Mouse (Mus musculus): ENCODE measurements around the gene Galnt11. TPM values are rescaled to one million over a fixed set of nuclear protein-coding genes. Genes with fewer than 3 reads are reported as not detected.

The Galnt11 gene
- total and polyA plus RNA-seq, 3 experiments, result 12.6 to 13.6 TPM; not detected in 1

GRCm38 (mm10) chr5:25215006-25215405 lies 6.7 kb upstream of the Galnt11 start:
- no peak overlapping the region for H3K27ac ChIP-seq (ENCODE audit: control insufficient read depth, low read depth, low read length)
- H3K4me3 ChIP-seq (ENCODE audit: control insufficient read depth in 1 of 2, insufficient read depth in 1 of 2, low read depth in 2 of 2, low read length in 2 of 2), result no peak overlapping the region
- no peaks in the 10 kb centered on the region for H3K4me1 ChIP-seq (ENCODE audit: control insufficient read depth in 1 of 2, insufficient read depth in 2 of 2, low read length in 2 of 2)
- H3K9me3 ChIP-seq (replicated peaks; ENCODE audit: insufficient read depth, low read length), result no peaks in the 10 kb centered on the region
- no peak overlapping the region for H3K9ac ChIP-seq (ENCODE audit: control insufficient read depth, low read depth, low read length, poor library complexity, severe bottlenecking)
- no peaks in the 10 kb centered on the region for H3K79me2 ChIP-seq (ENCODE audit: control insufficient read depth, insufficient read depth, low read length, poor library complexity)
- no peaks in the 10 kb centered on the region for H3K36me3 ChIP-seq (ENCODE audit: control insufficient read depth in 1 of 2, insufficient read depth in 2 of 2, low read length in 2 of 2)
- no peak for TF ChIP-seq ZC3H11A (IDR thresholded peaks at IDR 0.05; ENCODE audit: low read depth, low read length)
- no peak for TF ChIP-seq ZMIZ1 (IDR thresholded peaks at IDR 0.05; ENCODE audit: low read depth, low read length)
- no peak for TF ChIP-seq MAZ (IDR thresholded peaks at IDR 0.05; ENCODE audit: low read depth, low read length)
- TF ChIP-seq POLR2AphosphoS5 (IDR thresholded peaks at IDR 0.05; ENCODE audit: borderline replicate concordance, low read depth, low read length), result no peak
- TF ChIP-seq MAX (IDR thresholded peaks at IDR 0.05; ENCODE audit: low read length), result no peak
- peaks cover 1 to 30% of the 10 kb centered on the region in 2 experiments for H3K27me3 ChIP-seq (ENCODE audit: control insufficient read depth in 1 of 2, insufficient read depth in 2 of 2, low read length in 2 of 2)
- DNase-seq (ENCODE audit: low read depth, low spot score), result no peak

- H3K27ac ChIP-seq (ENCODE audit: control insufficient read depth, low read depth, low read length), result peak within 1 kb of the TSS; percentile 5; the same call in 1 of the 2 replicates
- peaks cover 0 to 6% of the 10 kb centered on the region in 2 experiments; a peak in 2 of 4 replicates for H3K4me1 ChIP-seq (ENCODE audit: control insufficient read depth in 1 of 2, insufficient read depth in 2 of 2, low read length in 2 of 2)
- TF ChIP-seq TBP (IDR thresholded peaks at IDR 0.05; ENCODE audit: low read depth, low read length) (no peak), MAX (IDR thresholded peaks at IDR 0.05; ENCODE audit: low read length) (peak; percentile 74), KAT2A (conservative IDR thresholded peaks at IDR 0.05; ENCODE audit: low read depth, low read length) (no peak), TAL1 (IDR thresholded peaks at IDR 0.05; ENCODE audit: low read length) (no peak), SMC3 (IDR thresholded peaks at IDR 0.05; ENCODE audit: low read depth, low read length) (no peak), E2F4 (IDR thresholded peaks at IDR 0.05; ENCODE audit: borderline replicate concordance, low read depth, low read length) (no peak), RCOR1 (IDR thresholded peaks at IDR 0.05; ENCODE audit: low read depth, low read length) (peak; percentile 71; the same call in 1 of the 2 replicates), USF1 (IDR thresholded peaks at IDR 0.05; ENCODE audit: low read depth, low read length) (peak; percentile 68), POLR2A (IDR thresholded peaks at IDR 0.05; ENCODE audit: control insufficient read depth in 1 of 2, insufficient read depth in 1 of 2, low read depth in 1 of 2, low read length in 2 of 2, poor library complexity in 1 of 2) (peak; percentile 62 to 77; a peak in 3 of 4 replicates), EP300 (IDR thresholded peaks at IDR 0.05; ENCODE audit: low read depth in 1 of 2, low read length in 2 of 2) (no peak), SIN3A (IDR thresholded peaks at IDR 0.05; ENCODE audit: low read length) (peak; percentile 61), HCFC1 (IDR thresholded peaks at IDR 0.05; ENCODE audit: low read depth, low read length) (peak; percentile 61; the same call in 1 of the 2 replicates), POLR2AphosphoS2 (IDR thresholded peaks at IDR 0.05; ENCODE audit: low read length) (no peak), MEF2A (IDR thresholded peaks at IDR 0.05; ENCODE audit: extremely low read depth, insufficient replicate concordance, low read depth, low read length, poor library complexity, severe bottlenecking) (no peak), ZKSCAN1 (IDR thresholded peaks at IDR 0.05; ENCODE audit: low read depth, low read length) (no peak), UBTF (IDR thresholded peaks at IDR 0.05; ENCODE audit: borderline replicate concordance, insufficient read depth, low read depth, low read length) (0 out of 2 replicates have a peak, but pooled peaks have one; percentile 16), BHLHE40 (IDR thresholded peaks at IDR 0.05; ENCODE audit: borderline replicate concordance, low read depth, low read length) (no peak; the same call in 1 of the 2 replicates), MXI1 (IDR thresholded peaks at IDR 0.05; ENCODE audit: low read depth, low read length) (peak; percentile 57), ELF1 (IDR thresholded peaks at IDR 0.05; ENCODE audit: low read depth, low read length) (peak; percentile 77), GABPA (IDR thresholded peaks at IDR 0.05; ENCODE audit: low read depth, low read length) (peak; percentile 83; the same call in 1 of the 2 replicates), POLR2AphosphoS5 (IDR thresholded peaks at IDR 0.05; ENCODE audit: borderline replicate concordance, low read depth, low read length) (no peak), ZC3H11A (IDR thresholded peaks at IDR 0.05; ENCODE audit: low read depth, low read length) (no peak), NELFE (IDR thresholded peaks at IDR 0.05; ENCODE audit: low read depth, low read length) (peak; percentile 57), CTCF (IDR thresholded peaks at IDR 0.05 in 2 of 3, conservative IDR thresholded peaks at IDR 0.05 in 1 of 3; ENCODE audit: control insufficient read depth in 1 of 3, insufficient read depth in 1 of 3, low read depth in 2 of 3, low read length in 3 of 3, poor library complexity in 1 of 3, severe bottlenecking in 1 of 3) (no peak), RAD21 (IDR thresholded peaks at IDR 0.05; ENCODE audit: low read depth, low read length) (no peak), GATA1 (IDR thresholded peaks at IDR 0.05; ENCODE audit: low read depth, low read length) (peak; percentile 25; the same call in 1 of the 2 replicates), JUND (IDR thresholded peaks at IDR 0.05; ENCODE audit: low read depth, low read length) (no peak)
Observed at GRCm38 (mm10) chr5:25222752-25223702, 1.3 kb downstream of the Galnt11 start, which contains the start of gene E130116L18Rik. Gene E130116L18Rik, minus strand, starts transcription at chr5:25223153.

More at GRCm38 (mm10) chr5:25222752-25223702, 1.3 kb downstream of the Galnt11 start, which contains the start of gene E130116L18Rik:
- peak; percentile 88 for DNase-seq (ENCODE audit: low read depth, low spot score)
- Histone ChIP-seq H3K27me3 (ENCODE audit: control insufficient read depth in 1 of 2, insufficient read depth in 2 of 2, low read length in 2 of 2) (peaks cover 5 to 15% of the 10 kb centered on the region in 2 experiments), H3K79me2 (ENCODE audit: control insufficient read depth, insufficient read depth, low read length, poor library complexity) (no peaks in the 10 kb centered on the region; the same call in 1 of the 2 replicates), H3K9ac (ENCODE audit: control insufficient read depth, low read depth, low read length, poor library complexity, severe bottlenecking) (peak within 1 kb of the TSS; percentile 66), H3K36me3 (ENCODE audit: control insufficient read depth in 1 of 2, insufficient read depth in 2 of 2, low read length in 2 of 2) (peaks cover 0 to 8% of the 10 kb centered on the region in 2 experiments; a peak in 2 of 4 replicates), H3K4me3 (ENCODE audit: control insufficient read depth in 1 of 2, insufficient read depth in 1 of 2, low read depth in 2 of 2, low read length in 2 of 2) (peak within 1 kb of the TSS; percentile 64 to 85), H3K9me3 (replicated peaks; ENCODE audit: insufficient read depth, low read length) (no peaks in the 10 kb centered on the region)

Measured in MEL (cell line).